Mouse (Mus musculus): ENCODE results near the gene Anxa5.

Anxa5 gene

DNA sequence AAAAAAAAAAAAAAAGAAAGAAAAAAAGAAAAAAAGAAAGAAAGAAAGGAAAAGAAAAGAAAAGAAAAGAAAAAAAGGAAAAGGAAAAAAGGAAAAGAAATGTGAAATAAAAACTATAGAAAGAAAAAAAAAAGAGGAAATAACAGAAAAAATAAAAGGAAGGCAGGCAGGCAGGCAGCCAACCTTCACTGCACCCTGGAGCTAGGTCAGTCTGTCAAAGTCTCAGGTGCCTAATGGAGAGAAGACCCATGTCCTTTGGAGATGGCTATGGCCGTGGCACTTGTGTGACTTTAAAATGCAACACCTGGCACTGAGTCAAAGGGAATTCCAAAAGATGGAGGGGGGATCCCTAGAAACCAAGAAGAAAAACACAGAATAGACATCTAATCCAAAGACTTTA is 12.7 kb upstream of the Anxa5 start:
- DNase-seq (ENCODE audit: low spot score) = no peak

DNA sequence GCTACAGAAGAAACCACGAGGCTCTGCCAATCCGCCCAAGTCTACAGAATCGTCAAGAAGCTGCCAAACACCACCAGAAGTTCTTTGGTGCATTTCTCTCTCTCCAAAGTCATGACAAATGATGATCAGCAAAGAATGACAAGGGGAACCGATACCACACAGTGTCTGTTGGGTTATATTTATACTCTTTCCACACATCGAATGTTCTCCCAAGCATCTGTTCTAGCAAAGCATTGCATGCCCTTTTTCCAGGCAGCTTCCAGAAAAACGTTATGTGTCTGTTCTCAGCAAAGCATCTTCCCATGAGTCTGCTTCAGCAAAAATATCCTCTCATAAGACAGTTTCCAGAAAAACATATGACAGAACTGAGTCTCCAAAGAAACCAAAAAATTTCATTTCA is 11.2 kb upstream of the Anxa5 start:
- no peak for DNase-seq (ENCODE audit: low spot score)

DNA sequence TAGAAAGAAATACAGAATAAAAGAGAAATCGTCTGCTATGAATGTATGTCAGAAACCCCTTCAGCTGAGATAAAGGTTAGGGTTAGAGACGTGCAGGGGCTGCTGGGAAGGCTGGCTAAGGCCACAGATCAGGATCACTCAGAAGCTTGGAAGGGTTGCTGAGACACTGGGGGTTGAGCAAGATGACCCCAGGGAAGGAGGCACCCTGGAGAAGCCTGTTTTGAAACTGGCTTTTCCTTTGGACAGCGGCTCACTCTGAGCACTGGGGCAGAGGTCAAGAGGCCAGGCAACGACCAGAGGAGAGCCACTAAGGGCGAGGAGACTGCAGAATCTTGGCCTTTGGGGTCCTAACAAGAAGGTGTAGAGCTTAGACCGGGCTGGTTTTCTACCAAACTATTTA is 10.5 kb upstream of the Anxa5 start:
- DNase-seq (ENCODE audit: low spot score) = no peak

DNA sequence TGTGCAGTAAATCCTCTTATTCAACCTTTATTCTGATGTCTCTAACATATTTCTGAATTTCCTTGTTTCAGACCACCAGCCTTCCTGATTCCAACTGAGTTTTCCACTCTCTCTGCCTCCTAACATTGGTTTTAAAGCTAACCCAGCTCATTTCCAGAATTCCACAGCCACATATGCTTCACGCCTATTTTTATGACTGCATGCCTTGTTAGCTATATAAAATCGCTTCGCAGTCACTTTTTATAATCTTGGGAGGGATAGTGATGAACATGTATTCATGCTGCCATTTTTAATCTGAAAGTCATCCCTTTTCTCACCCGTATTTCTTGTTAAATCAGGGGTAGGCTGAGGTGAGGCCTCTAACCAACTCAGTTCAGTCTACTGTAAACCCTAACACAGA is 8.6 kb upstream of the Anxa5 start:
- no peak for DNase-seq (ENCODE audit: low spot score)

DNA sequence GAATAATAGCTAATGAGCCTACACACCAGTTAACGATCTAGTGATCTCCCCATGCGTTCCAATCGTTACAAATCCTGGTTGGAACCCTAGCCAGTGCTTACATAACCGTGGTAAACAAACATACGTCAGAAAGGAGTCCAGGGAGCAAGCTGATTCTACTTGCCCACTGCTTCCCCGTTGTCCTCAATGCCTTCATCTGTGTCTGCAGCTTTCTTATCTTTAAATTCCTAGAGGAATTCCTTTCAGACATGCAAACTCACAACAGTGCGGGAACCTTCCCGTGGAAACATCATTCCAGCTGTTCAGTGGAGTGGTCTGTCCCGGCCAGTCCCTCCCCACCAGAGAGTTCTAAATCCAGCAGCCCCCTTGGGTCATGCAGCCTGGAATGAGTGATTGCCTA is 7.2 kb upstream of the Anxa5 start:
- DNase-seq (ENCODE audit: low spot score) = no peak

DNA sequence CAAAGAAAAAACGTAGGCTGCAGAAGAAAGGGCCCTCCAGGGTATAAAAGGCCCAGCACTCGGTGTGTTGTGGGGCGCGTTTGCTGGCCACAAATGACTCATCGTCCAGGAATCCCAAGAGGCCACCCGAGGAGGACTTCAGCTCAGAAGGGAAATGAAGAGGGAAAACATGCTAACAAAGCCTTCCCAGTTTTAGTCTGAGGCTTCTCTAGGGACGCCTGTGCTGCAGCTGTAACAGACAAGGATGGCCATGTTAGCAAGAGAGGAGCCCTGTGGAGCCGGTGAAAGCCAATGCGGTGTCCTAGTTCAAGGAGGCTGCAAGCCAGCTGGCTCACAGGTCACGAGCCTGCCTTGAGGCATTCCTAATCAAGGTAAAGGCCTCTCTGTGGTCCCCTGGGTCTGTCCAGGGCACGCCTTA is 6.1 kb upstream of the Anxa5 start:
- peak; percentile 71 for DNase-seq (ENCODE audit: low spot score)

DNA sequence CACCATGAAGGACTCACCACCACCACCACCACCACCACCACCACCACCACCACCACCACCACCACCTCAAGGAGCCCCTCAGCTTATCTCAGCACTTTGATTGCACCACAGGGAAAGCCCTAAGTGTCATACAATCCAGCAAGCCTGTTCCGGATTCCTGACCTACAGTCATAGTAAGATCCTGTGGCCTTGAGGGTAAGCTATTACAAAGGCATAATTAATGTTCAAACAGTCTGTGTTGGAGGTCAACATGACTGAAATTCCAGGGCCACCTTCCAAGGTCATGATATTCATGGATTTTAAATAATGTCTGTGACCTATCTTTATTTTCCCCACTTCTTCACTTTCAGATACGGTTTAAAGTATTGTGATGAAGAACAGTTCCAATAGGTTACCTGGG is 4.8 kb upstream of the Anxa5 start:
- no peak for DNase-seq (ENCODE audit: low spot score)

DNA sequence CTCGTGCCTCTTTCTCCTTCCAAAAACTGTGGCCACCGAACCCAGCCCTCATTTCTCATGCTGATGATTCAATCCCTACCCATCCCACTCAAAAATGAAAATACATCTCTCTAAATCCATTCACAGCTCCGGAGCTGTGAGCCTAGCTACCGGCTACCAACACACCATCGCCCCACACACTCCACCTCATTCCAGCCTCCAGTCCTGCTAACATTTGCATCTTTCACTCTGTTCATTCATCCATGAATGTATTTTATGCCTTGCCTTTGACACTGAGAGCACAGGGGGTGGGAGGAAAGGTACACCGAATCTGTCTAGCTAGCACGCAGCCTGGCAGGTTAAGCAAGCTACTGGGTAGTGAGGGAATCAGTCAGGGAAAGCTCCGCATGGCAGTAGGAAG is 3.1 kb upstream of the Anxa5 start:
- DNase-seq (ENCODE audit: low spot score) = no peak

DNA sequence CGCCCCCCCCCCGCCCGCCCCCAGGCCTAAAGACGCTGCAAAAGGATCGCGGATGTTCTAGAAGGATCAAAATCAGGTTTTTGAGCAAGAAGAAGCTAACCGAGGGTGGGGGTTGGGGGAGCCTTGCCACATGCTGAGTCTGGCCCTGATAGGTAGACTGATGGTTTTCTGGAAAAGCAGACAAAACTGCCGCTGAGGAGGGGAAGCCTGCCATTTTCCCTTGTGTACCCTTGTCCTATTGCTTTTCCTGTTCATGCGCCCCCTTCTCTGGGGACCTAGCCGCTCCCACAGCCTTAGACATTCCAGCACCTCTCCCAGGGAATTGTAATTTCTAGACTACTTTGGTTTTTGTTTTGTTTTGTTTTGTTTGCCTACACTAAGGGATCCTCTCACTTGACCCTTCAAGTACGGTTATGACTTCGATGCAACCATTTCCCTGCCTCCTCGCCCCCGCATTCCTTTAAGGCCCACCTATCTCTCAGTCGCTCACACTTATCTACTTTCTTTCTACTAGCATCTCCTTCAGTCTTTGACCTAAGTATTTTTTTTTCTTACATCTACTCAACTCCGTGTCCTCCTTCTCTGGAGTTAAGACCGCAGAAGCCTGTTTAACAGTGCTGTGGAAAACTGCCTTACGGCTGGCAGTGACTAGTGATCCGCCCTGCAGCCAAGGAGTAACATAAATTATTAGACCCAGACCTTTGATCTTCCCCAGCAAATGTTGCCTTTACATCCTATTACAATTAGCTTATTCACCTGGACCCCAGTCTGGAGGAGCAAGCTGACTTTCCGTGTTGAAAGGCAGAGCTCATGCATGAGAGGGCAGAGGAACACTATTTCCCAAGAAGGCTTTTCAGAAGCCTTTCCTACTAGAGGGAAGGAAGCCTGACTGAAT is 814 bp upstream of the Anxa5 start:
- DNase-seq (ENCODE audit: low spot score) = peak; percentile 24

DNA sequence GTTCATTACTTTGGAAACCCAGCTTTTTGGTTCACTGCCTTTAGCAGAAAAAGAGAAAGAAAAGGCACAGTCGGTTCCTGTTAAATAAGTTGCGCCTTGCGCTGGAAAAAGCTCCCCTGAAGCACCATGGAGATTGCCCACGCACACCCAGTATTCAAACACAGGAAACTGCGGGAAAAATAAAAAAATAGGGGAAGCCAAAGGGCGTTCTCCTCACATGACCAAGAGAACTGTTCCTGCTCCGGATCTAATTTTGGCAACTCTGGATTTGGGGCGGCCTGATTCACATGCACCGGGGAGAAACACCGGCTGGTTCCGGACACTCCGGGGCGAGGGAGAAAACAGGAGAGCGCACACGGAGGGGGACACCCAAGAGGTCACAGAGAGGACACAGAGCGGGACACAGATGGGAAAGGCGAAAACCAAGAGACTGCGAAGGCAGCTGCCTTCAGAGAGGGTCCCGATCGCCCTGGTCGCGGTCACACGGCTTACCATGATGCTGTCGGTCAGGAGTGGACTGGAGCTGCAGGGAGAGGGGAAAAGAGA is 683 bp downstream of the Anxa5 start:
- DNase-seq (ENCODE audit: low spot score) = peak; percentile 52

DNA sequence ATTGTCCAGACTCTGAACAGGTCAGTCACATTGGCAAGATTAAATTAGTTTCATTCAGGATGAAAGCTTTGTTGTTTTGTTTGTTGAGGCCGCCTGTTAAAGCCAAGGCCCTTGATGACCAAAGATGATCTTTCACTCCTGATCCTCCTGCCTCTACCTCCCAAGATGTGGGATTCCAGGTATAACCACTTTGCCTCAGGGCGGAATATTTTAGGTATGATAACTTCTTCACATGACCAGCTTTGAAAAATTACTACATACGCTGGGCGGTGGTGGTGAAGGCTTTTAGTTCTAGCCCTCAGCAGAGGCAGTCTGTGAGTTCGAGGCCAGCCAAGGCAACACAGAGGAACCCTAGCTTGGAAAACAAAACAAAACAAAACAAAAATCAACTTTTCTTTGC is 1.3 kb downstream of the Anxa5 start:
- DNase-seq (ENCODE audit: low spot score) = no peak

DNA sequence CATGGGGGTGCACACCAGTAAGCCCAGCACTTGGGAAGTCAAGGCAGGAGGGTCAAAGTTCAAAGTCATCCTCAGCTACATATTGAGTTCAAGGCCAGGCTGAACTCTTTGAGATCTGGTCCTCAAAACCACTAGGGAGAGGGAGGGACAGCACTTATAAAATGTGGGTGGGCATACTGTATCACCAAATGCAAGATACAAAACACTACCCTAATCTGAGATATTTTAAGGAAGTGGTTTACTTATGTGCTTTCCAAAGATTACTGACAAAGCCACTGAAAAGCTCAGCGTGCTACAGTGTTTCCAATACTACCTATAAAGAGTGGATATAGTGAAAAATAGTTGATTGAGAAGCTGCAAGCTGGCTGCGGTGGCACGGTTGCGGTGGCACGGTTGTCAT is 2.5 kb downstream of the Anxa5 start:
- no peak for DNase-seq (ENCODE audit: low spot score)

DNA sequence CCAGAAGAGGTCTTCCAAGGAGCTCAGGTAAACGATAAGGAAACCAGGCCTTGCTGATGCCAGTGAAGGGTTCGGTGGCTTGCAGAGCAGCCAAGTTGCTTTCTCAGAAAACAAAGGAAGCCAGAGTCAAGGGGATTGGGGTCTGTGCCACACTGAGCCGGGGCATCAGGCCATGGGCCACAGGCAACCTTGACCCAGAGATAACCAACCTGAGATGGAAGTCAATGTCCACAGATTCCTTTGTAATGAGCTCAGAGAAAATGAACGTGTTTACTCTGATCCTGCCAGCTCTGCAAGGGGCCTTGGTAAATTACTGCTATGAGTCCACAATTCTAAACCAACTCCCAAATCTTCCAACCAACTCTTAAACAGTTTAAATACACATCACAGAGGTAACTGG is 3.8 kb downstream of the Anxa5 start:
- no peak for DNase-seq (ENCODE audit: low spot score)

DNA sequence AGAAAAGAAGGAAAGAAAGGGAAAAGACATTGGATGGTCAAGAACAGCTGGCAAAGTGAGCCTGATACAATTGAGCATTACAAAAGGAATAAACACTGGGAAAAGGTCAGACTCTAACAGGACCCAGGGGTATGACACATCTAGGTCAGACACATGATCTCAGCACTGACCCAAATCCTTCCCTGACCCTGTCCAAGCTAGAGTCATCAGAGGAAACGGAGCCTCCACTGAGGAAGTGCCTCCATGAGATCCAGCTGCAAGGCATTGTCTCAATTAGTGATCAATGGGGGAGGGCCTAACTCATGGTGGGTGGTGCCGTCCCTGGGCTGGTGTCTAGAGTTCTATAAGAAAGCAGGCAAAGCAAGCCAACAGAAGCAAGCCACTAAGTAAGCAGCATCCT is 6.8 kb downstream of the Anxa5 start:
- DNase-seq (ENCODE audit: low spot score) = no peak

DNA sequence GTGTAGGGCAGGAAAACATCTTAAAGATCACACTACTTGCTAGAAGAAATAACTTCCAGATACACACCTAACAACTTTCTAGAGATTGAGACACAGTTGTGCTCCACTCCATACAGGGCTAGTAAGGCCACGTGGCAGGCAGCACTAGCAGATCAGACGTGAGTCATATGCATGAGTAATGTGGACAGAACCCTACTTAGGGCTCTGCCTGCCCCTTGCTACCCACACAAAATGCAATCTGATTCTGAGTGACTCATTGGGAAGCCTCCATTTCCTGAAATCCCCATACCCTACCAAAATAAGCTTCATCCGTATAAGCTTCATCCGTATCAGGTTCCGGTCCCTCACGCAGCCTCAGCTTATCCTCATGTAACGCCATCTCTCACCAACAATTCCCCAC is 8.1 kb downstream of the Anxa5 start:
- DNase-seq (ENCODE audit: low spot score) = peak; percentile 57

DNA sequence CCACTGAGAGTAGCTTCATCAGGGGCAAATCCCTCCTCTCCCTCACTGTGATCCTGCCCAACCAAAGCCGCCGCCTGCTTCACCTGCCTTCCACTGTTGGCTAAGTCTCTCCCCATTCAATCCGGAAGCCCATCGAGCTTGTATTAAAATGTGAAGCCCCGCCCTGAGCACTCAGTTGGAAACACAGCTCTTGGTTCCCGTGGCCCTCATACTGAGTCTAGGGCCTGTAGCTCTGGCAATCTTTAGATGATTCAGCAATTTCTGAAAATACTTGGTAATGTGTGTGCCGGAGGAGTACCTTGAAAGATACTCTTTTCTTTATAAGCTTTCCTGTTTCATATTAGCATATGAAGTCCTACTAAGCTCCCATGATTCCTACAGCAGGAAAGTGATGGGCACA is 10.2 kb downstream of the Anxa5 start:
- no peak for DNase-seq (ENCODE audit: low spot score)

DNA sequence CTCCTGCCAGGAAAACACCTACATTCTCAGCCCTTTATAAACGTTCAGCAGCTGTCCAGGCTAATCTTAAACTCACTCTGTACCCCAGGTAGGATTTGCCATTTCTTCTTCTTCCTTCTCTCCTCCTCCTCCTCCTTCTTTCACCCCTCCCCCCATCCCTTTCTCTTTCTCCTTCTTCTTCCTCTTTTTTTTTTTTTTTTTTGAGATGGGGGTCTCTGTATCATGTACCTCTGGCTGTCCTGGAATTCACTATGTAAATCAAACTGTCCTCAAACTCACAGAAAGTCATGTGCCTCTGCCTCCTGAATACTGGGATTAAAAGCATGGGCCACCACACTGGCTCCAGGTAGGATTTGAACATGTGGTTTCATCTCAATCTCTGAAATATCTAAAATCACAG is 13.3 kb downstream of the Anxa5 start:
- no peak for DNase-seq (ENCODE audit: low spot score)

DNA sequence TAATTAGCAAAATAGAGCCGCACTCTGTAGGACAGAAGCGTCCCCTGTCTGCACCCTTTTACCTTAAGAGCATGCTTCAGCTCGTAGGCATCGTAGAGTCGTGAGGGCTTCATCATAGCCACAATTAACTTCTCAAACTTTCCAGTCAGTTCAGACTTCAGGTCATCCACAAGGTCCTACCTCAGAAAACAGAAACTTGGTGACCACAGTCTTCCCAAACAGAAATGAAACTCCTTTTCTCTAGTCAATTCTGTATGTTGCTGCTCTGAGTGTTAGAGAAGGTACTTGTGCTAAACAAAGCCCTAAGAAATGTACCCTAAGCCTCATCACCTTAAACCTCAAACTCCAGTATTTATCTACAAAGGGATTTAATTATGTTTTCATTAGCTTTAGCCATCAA is 13.9 kb downstream of the Anxa5 start:
- DNase-seq (ENCODE audit: low spot score) = no peak

DNA sequence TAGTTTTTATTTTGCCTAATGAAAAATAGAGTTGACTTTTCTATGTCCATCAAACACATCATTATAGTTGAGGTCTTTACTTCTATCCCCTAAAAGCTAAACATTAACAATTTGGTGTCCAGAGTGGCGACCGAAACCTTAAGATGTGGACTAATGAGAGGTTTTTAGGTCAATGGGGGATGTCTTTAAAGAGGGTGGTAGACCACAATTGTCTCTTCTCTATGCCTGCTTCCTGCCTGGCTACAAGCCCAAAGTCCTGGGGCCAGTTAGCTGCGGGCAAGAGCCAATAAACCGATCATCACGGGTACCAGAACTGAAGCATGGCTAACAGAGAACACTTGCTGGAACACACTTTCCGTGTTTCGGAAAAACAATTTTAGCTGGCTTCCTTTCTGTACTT is 15.0 kb downstream of the Anxa5 start:
- DNase-seq (ENCODE audit: low spot score) = no peak

DNA sequence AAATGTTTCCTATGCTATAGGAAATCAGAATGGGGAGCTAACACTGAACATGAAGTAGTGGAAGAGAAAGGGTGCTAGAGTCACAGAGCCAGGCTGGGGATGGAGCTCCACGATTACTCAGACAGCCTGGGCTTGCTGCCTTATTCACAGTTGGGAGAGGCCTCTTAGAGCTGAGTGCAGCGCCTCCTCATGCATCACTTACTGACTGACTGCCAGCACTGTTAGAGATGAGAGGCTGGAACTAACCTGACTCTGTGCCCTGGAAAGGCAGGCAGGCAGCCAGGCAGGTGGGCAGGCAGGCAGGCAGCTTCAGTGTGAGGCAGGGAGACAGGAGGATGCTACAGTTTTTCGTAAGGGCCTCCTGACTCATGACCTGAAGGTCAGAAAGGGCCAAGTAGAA is 20.1 kb downstream of the Anxa5 start:
- peak; percentile 20 for DNase-seq (ENCODE audit: low spot score)

DNA sequence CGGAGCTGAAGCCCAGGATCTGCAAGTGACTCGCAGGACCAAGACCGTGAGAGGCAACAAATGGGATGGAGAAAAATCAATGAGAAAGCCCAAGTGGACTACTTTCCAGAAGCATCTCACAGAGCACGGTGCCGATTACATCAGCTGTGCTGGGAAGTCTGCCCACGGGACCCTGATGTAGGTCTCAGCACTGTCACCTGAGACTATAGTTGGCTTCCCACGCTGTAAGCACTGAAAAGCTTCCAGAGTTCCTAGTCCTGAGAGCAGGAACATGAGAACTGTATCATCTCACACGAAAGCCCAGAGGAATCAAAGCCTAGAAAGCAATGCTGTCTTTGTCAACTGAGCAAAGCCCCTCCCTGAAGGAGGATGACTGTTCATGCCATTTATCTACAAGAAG is 20.6 kb downstream of the Anxa5 start:
- no peak for DNase-seq (ENCODE audit: low spot score)

DNA sequence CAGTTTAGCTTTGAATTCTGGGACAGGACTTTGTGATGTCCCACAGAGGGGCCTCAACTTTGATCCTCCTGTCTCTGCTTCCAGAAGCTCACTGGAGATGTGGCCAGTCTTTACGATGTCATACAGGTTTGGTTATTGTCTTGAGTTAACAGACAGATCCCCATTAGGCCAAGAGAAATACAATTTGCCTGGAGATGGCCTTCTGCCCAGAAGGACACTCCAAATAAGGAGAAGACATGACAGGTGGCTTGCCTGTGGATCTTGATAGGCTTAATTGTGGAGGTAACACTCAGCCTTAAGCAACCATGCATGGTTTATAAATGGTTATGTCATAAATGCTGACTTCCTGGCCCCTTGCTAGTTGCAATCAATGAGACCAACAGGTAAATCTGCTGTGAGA is 23.2 kb downstream of the Anxa5 start:
- DNase-seq (ENCODE audit: low spot score) = no peak

DNA sequence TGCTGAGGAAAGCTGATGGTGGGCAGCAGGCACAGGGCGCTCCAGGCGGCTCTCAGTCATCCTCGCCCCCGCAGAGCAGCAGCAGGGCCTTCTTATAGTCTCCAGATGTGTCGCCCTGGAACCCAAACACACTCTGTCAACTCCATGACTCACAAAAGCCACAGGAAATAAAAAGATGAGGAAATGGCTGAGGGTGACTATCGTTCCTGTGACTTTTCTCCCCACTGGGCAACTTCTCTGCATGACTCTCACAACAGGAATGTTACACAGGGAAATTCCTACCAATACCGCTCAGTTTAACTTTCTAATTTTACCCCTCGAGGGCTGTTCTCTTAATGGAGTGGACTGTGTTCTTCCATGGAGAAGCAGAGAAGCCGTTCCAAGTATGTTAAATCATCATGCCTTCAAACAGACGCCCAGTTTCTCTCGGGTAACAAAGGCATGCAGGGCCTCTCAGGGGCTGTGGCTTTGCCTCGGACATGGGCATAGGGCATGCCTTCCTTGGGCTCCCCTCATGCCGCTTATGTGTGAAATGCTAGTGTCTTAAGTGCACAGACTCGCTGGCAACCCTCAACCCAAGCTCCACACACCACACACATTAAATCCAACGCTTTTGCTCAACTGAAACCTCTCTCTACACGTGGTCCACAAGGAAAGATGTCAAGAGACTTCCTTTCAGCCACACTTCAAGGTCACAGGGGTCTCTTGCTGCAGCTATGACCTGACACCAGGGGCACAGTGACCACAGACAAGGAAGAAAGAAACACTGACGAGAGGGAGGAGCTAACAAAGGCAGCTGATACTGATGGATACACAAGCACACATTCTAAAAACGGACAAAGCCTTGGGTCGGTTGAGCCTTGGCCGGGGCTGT is 26.2 kb downstream of the Anxa5 start:
- DNase-seq (ENCODE audit: low spot score) = peak; percentile 13
